Mouse (Mus musculus) lung, adult 18-20 months (tissue): ENCODE data around the gene Krtap13.
A peak's percentile ranks its signal among the peaks of the same experiment; 100 is the strongest.
"Not testable (repeated sequence)": the region's sequence is repeated elsewhere in the genome, so short reads cannot be mapped to it uniquely, and the experiment has no call there.

Source experiments
- DNase-seq, 2 experiments: peaks; one replicate each; pipeline ENCODE4 v3.0.0; 2022; ENCODE audit warnings: mixed read lengths in 2 of 2

Gene Krtap13

DNA sequence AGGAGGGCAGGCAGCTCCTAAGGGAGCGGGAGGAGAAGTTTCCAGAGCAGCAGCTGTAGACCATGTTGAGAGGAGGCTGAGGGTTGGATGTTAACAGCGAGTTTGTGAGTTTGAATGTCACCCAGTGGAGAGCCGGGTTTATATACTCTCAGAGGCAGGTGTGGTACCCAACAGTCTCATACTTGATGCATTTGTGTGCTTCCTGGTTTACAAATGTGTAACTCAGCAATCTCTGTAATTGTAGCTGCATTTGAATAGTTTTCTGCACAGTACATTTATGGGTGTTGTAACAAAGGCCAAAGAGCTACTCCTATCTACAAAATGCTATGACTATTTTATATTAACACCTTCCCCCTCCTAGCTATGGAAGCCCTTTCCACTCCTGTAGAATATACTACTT lies at the start of gene Krtap13:
Gene Krtap13 (minus strand): TSS at position 101 of the 400 bp plus-strand sequence.
- not testable (repeated sequence) for DNase-seq

GRCm38 (mm10) chr16:88786786-88787185 lies 35.4 kb upstream of the Krtap13 start:
- DNase-seq = no peak

GRCm38 (mm10) chr16:88777596-88777995 lies 26.2 kb upstream of the Krtap13 start, which contains the start of gene Gm5965:
Gm5965 (plus strand) TSS chr16:88777896.
- DNase-seq = no peak

DNA sequence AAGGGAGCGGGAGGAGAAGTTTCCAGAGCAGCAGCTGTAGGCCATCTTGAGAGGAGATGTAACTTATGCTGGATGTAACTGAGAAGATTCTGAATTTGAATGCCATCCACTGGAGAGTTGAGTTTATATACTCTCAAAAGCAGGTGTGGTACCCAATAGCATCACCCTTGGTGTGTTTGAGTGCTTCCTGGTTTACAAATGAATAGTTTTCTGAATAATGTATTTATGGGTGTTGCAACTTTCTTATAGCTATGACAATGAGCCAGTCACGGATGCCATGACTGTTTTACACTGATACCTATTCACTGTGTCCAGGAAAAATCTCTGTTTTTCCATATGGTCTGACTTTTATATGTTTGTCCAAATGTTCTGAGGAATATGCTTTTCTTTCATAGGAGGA lies 22.7 kb upstream of the Krtap13 start, which contains the start of gene 2310057N15Rik:
Gene 2310057N15Rik (minus strand): TSS at position 101 of the 400 bp plus-strand sequence.
- DNase-seq = no peak

DNA sequence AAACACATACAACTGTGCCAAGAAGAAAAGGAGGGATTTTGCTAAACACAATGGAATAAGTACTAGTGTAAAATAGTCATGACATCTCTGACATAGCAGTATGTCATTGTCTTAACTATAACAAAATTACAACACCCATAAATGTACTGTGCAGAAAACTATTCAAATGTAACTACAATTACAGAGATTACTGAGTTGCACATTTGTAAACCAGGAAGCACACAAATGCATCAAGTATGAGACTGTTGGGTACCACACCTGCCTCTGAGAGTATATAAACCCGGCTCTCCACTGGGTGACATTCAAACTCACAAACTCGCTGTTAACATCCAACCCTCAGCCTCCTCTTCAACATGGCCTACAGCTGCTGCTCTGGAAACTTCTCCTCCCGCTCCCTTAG lies 7.1 kb upstream of the Krtap13 start, which contains the start of gene 2310034C09Rik:
Gene 2310034C09Rik (plus strand): TSS at position 301 of the 400 bp plus-strand sequence.
- DNase-seq = not testable (repeated sequence)

DNA sequence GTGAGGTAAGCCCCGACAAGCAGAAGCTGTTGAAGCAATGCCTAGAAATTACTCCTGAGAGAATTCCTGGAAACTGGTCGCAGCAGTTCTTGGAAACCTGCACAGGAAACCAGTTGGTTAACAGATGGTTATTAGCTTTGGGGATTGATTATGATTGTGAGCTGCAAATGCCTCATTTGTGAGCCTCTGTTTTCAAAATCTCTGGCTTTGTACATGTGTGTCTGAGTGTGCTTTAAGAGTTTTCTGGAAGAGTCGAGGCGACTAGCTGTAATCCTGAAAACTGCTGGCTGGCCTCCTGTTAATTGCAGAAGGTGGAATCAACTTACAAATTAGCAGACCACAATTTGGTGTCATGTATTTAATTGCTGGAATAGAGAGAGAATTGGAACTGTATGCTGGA lies 3.5 kb downstream of the Krtap13 start:
- no peak for DNase-seq

GRCm38 (mm10) chr16:88744750-88745340 lies 6.6 kb downstream of the Krtap13 start:
- peak in 1 of 2 experiments; percentile 18 for DNase-seq

DNA sequence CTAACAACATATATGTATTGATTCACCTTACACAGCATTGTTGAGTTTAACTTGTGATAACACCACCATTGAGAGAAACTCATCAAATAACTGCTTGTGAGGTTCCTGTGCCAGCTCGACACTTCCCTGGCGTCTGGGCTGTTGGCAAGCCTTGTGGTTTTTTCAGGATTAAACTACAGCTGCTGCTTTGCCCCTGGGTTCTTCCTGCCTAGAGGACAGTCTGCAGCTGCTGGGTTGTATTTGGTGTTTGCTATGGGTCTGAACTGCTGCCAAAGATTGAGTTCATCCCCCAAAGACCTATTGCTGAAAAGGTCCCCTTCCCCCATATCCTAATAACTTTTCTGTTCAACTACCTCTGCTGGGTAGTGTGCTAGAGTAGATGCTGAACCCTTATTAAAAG lies 16.0 kb downstream of the Krtap13 start:
- DNase-seq = no peak

DNA sequence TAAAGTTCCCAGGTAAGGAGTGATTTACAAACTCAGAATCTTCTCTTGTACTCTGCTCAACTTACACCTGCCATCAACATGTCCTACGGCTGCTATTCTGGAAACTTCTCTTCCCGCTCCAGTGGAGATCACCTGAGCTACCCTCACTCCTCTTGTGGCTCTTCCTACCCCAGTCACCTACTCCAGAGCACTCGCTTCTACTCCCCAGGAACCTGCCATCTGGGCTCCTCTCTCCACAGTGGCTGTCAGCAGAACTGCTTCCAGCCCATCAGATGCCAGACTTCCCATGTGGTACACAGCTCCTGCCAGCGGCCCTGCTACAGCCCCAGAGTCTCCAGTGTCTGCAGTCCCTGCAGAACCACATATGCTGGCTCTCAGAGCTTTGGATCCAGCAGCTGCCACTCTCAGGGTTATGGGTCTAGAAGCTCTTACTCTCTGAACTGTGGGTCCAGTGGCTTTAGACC lies 22.6 kb downstream of the Krtap13 start, which contains the start of gene Krtap13-1:
Gene Krtap13-1 (plus strand): TSS at position 51 of the 464 bp plus-strand sequence.
- no peak for DNase-seq

DNA sequence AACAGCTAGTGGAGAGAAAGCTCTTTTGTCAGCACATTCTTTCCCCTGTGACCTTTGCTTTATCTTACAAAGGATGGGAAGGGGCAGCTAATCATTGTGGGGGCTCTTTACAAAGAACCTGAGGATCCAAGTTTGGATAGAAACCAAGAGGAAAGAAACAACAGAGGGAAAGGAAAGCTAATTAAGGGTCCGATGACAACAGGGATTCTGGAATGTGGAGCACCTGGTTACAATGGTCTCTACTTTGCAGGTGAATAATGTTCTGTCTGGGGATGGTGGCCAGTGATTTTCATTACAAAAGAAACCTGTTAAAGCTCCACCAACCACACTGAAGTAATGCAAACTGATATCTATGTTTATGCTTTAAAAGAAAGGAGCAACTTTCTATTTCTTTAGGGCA lies 31.4 kb downstream of the Krtap13 start:
- no peak for DNase-seq

DNA sequence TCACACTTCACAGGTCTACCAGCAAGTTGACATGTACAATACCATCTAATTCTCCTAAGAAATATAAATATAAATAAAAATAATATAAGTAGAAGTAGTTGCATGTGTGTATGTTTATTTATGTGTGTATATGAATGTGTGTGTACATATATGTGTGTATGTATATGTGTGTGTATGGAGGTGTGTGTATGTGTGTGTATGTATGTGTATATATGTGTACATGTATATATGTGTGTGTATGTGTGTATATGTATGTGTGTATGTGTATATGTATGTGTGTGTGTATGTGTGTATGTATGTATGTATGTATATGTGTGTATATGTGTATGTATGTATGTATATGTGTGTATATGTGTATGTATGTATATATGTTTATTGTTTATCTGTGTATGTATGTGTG lies 34.9 kb downstream of the Krtap13 start:
- no peak for DNase-seq

GRCm38 (mm10) chr16:88711245-88711644 lies 40.2 kb downstream of the Krtap13 start:
- no peak for DNase-seq

GRCm38 (mm10) chr16:88710757-88711156 lies 40.7 kb downstream of the Krtap13 start:
- DNase-seq = no peak

DNA sequence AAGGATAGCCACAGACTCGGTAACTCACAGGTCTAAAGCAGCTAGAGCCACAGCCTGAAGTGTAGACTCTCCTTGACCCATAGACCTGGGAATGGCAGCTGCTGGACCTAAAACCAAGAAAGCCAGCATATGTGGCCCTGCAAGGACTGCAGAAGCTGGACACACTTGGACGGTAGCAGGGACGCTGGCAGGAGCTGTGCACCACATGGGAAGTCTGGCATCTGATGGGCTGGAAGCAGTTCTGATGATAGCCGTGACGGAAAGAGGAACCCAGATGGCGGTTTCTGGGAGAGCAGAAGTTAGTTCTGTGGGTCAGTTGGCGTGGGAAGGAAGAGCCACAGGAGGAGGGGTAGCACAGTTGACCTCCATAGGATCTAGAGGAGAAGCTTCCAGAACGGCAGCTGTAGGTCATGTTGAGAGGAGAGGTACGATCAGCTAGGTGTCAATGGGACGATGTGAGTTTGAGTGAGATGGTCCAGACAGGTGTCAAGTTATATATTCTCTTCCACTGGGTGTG lies 43.9 kb downstream of the Krtap13 start, which contains the start of gene 2310061N02Rik:
Gene 2310061N02Rik (minus strand): TSS at position 467 of the 517 bp plus-strand sequence.
- DNase-seq = peak; percentile 7

- no peak for DNase-seq
Observed at GRCm38 (mm10) chr16:88701072-88701864, 50.2 kb downstream of the Krtap13 start.
